Mouse (Mus musculus): ENCODE data around the gene Rbx1. TPM values are rescaled to one million over a fixed set of nuclear protein-coding genes. Genes with fewer than 3 reads are reported as not detected.
A peak's percentile ranks its signal among the peaks of the same experiment; 100 is the strongest.

Gene Rbx1
- total and polyA plus RNA-seq, 3 experiments: 228 to 778 (median 307) TPM

- Histone ChIP-seq H3K9ac (ENCODE audit: control insufficient read depth, low read depth, low read length, poor library complexity, severe bottlenecking) (no peak overlapping the region), H3K9me3 (replicated peaks; ENCODE audit: insufficient read depth, low read length) (no peaks in the 10 kb centered on the region), H3K79me2 (ENCODE audit: control insufficient read depth, insufficient read depth, low read length, poor library complexity) (peaks cover 22% of the 10 kb centered on the region), H3K27ac (ENCODE audit: control insufficient read depth, low read depth, low read length) (no peak overlapping the region), H3K36me3 (ENCODE audit: control insufficient read depth in 1 of 2, insufficient read depth in 2 of 2, low read length in 2 of 2) (peaks cover 25 to 30% of the 10 kb centered on the region in 2 experiments), H3K4me3 (ENCODE audit: control insufficient read depth in 1 of 2, insufficient read depth in 1 of 2, low read depth in 2 of 2, low read length in 2 of 2) (no peak overlapping the region), H3K27me3 (ENCODE audit: control insufficient read depth in 1 of 2, insufficient read depth in 2 of 2, low read length in 2 of 2) (no peaks in the 10 kb centered on the region), H3K4me1 (ENCODE audit: control insufficient read depth in 1 of 2, insufficient read depth in 2 of 2, low read length in 2 of 2) (peaks cover 5 to 6% of the 10 kb centered on the region in 2 experiments; a peak in 3 of 4 replicates)
- no peak for TF ChIP-seq POLR2A (IDR thresholded peaks at IDR 0.05; ENCODE audit: control insufficient read depth in 1 of 2, insufficient read depth in 1 of 2, low read depth in 1 of 2, low read length in 2 of 2, poor library complexity in 1 of 2)
- TF ChIP-seq EP300 (IDR thresholded peaks at IDR 0.05; ENCODE audit: low read depth in 1 of 2, low read length in 2 of 2): no peak
- TF ChIP-seq GABPA (IDR thresholded peaks at IDR 0.05; ENCODE audit: low read depth, low read length): no peak
- TF ChIP-seq JUND (IDR thresholded peaks at IDR 0.05; ENCODE audit: low read depth, low read length): no peak
- no peak for TF ChIP-seq ETS1 (IDR thresholded peaks at IDR 0.05; ENCODE audit: low read depth, low read length)
- no peak for TF ChIP-seq HCFC1 (IDR thresholded peaks at IDR 0.05; ENCODE audit: low read depth, low read length)
- no peak for TF ChIP-seq UBTF (IDR thresholded peaks at IDR 0.05; ENCODE audit: borderline replicate concordance, insufficient read depth, low read depth, low read length)
- TF ChIP-seq ZNF384 (IDR thresholded peaks at IDR 0.05; ENCODE audit: low read depth, low read length): no peak
- DNase-seq (ENCODE audit: low read depth, low spot score): no peak
Observed at GRCm38 (mm10) chr15:81470735-81471134, 4.6 kb downstream of the Rbx1 start.

GRCm38 (mm10) chr15:81472256-81472655, 6.2 kb downstream of the Rbx1 start:
- Histone ChIP-seq H3K36me3 (ENCODE audit: control insufficient read depth in 1 of 2, insufficient read depth in 2 of 2, low read length in 2 of 2) (peaks cover 23 to 30% of the 10 kb centered on the region in 2 experiments), H3K9ac (ENCODE audit: control insufficient read depth, low read depth, low read length, poor library complexity, severe bottlenecking) (no peak overlapping the region), H3K4me3 (ENCODE audit: control insufficient read depth in 1 of 2, insufficient read depth in 1 of 2, low read depth in 2 of 2, low read length in 2 of 2) (no peak overlapping the region), H3K27ac (ENCODE audit: control insufficient read depth, low read depth, low read length) (no peak overlapping the region), H3K27me3 (ENCODE audit: control insufficient read depth in 1 of 2, insufficient read depth in 2 of 2, low read length in 2 of 2) (no peaks in the 10 kb centered on the region), H3K79me2 (ENCODE audit: control insufficient read depth, insufficient read depth, low read length, poor library complexity) (peaks cover 15% of the 10 kb centered on the region), H3K9me3 (replicated peaks; ENCODE audit: insufficient read depth, low read length) (no peaks in the 10 kb centered on the region), H3K4me1 (ENCODE audit: control insufficient read depth in 1 of 2, insufficient read depth in 2 of 2, low read length in 2 of 2) (peaks cover 3 to 6% of the 10 kb centered on the region in 2 experiments; a peak in 3 of 4 replicates)
- no peak for DNase-seq (ENCODE audit: low read depth, low spot score)
- TF ChIP-seq EP300 (IDR thresholded peaks at IDR 0.05; ENCODE audit: low read depth in 1 of 2, low read length in 2 of 2) (no peak), MAZ (IDR thresholded peaks at IDR 0.05; ENCODE audit: low read depth, low read length) (no peak), ZC3H11A (IDR thresholded peaks at IDR 0.05; ENCODE audit: low read depth, low read length) (no peak), ELF1 (IDR thresholded peaks at IDR 0.05; ENCODE audit: low read depth, low read length) (no peak), MYB (IDR thresholded peaks at IDR 0.05; ENCODE audit: low read depth, low read length) (no peak), POLR2AphosphoS2 (IDR thresholded peaks at IDR 0.05; ENCODE audit: low read length) (no peak; the same call in 1 of the 2 replicates), TAL1 (IDR thresholded peaks at IDR 0.05; ENCODE audit: low read length) (no peak)

GRCm38 (mm10) chr15:81475654-81476053, 9.6 kb downstream of the Rbx1 start:
- DNase-seq (ENCODE audit: low read depth, low spot score): peak; percentile 59
- Histone ChIP-seq H3K79me2 (ENCODE audit: control insufficient read depth, insufficient read depth, low read length, poor library complexity) (no peaks in the 10 kb centered on the region), H3K27me3 (ENCODE audit: control insufficient read depth in 1 of 2, insufficient read depth in 2 of 2, low read length in 2 of 2) (no peaks in the 10 kb centered on the region), H3K4me3 (ENCODE audit: control insufficient read depth in 1 of 2, insufficient read depth in 1 of 2, low read depth in 2 of 2, low read length in 2 of 2) (no peak overlapping the region), H3K9me3 (replicated peaks; ENCODE audit: insufficient read depth, low read length) (no peaks in the 10 kb centered on the region), H3K27ac (ENCODE audit: control insufficient read depth, low read depth, low read length) (no peak overlapping the region), H3K36me3 (ENCODE audit: control insufficient read depth in 1 of 2, insufficient read depth in 2 of 2, low read length in 2 of 2) (peaks cover 13 to 21% of the 10 kb centered on the region in 2 experiments), H3K9ac (ENCODE audit: control insufficient read depth, low read depth, low read length, poor library complexity, severe bottlenecking) (no peak overlapping the region), H3K4me1 (ENCODE audit: control insufficient read depth in 1 of 2, insufficient read depth in 2 of 2, low read length in 2 of 2) (peaks cover 0 to 5% of the 10 kb centered on the region in 2 experiments; a peak in 1 of 4 replicates)
- TF ChIP-seq RAD21 (IDR thresholded peaks at IDR 0.05; ENCODE audit: low read depth, low read length) (peak; percentile 59), SMC3 (IDR thresholded peaks at IDR 0.05; ENCODE audit: low read depth, low read length) (peak; percentile 49), MXI1 (IDR thresholded peaks at IDR 0.05; ENCODE audit: low read depth, low read length) (no peak), CTCF (IDR thresholded peaks at IDR 0.05 in 2 of 3, conservative IDR thresholded peaks at IDR 0.05 in 1 of 3; ENCODE audit: control insufficient read depth in 1 of 3, insufficient read depth in 1 of 3, low read depth in 2 of 3, low read length in 3 of 3, poor library complexity in 1 of 3, severe bottlenecking in 1 of 3) (peak; percentile 58 to 68 (median 66)), ZNF384 (IDR thresholded peaks at IDR 0.05; ENCODE audit: low read depth, low read length) (peak; percentile 37; the same call in 1 of the 2 replicates)

Measured in MEL (cell line).